ENCODE assay signal across 8 mouse cellular contexts in the genomic region with DNA sequence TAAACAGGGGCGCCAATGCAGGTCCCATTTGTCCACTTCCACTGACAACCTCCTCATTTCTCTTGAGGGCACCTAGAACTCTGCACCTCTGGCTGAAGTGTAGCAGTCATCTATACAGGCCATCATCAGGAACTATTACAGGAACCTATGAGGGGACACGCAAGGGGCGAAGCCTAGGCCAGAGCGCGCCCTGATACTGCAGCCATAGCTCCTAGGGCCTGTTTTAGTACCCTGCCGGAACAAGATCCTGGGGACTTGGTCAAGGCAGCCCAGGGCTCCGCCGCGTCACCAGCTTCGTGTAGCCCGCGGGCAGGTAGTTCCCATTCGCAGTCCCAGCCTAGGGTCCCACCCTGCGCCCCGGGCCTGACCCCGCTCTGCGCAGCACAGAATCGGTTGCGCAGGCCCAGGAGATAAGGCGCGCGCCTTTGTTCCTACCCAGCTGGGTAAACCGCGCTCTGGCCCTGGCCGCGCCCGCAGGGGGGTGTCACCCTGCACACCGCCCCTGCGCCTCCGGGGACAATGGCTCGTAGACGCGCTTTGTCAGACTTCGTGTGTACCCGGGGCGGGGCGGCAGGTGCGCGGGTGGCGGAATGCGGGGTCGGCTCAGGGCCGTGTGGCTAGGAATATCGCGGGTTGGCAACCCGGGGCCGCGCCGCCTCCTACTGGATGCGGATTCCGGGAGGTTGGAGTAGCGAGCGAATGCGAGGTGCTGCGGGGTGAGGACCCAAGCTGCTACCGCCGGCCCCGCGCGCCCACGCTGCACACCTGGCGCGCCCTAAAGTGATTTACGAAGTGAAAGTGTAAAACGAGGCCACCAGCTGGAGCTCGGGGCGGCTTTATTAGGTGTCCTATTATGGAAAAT. TPM values are rescaled to one million over a fixed set of nuclear protein-coding genes. Genes with fewer than 3 reads are reported as not detected.
DNase-seq lines count a peak whose midpoint lies in the region; ATAC-seq and TF ChIP-seq lines count a peak whose summit lies in the region.

No protein-coding gene starts in this region.

- in situ Hi-C loops in ES-E14 (cut with MboI; ENCODE audit: low sequenced_read_pairs in 2 of 2, unreplicated experiment in 2 of 2) = no loop called here

- H3K27me3 ChIP-seq in heart, adult 2 months (ENCODE audit: control insufficient read depth, insufficient read depth, low read length) = peaks cover 23% of the 10 kb centered on the region
- H3K27me3 ChIP-seq in lung, embryonic 16.5 days (ENCODE audit: control insufficient read depth, insufficient read depth, low read depth, low read length) = peaks cover 55% of the 10 kb centered on the region

- H3K4me3 ChIP-seq in heart, adult 2 months = peak overlapping the region; percentile 42
- peak overlapping the region; percentile 63 to 69 for H3K4me3 ChIP-seq in ES-E14 (ENCODE audit: insufficient read depth in 1 of 2, low read depth in 1 of 2, low read length in 2 of 2, poor library complexity in 1 of 2, severe bottlenecking in 1 of 2)
- H3K4me3 ChIP-seq in lung, embryonic 16.5 days (ENCODE audit: low read length) = peak overlapping the region; percentile 51

- ATAC-seq in lung, embryonic 16.5 days (ENCODE audit: low read depth) = peak; percentile 77

- WGBS in heart, adult 2 months = 8% methylated on average over 67 of the region's 67 CpGs
- 3% methylated on average over 67 of the region's 67 CpGs for WGBS in lung, embryonic 16.5 days

- intact Hi-C loops in heart, adult 2 months (cut with DNase I) = no loop called here

- H3K36me3 ChIP-seq in heart, adult 2 months (ENCODE audit: control insufficient read depth, insufficient read depth, low read length) = no peaks in the 10 kb centered on the region
- no peaks in the 10 kb centered on the region for H3K36me3 ChIP-seq in ES-E14 (ENCODE audit: control insufficient read depth, insufficient read depth, low read length, poor library complexity, severe bottlenecking)
- no peaks in the 10 kb centered on the region for H3K36me3 ChIP-seq in lung, embryonic 16.5 days (ENCODE audit: control insufficient read depth, insufficient read depth, low read length)

- H3K4me1 ChIP-seq in heart, adult 2 months (ENCODE audit: control insufficient read depth, insufficient read depth, low read length) = no peaks in the 10 kb centered on the region
- peaks cover 0 to under 1% of the 10 kb centered on the region in 2 experiments; a peak in 1 of 4 replicates for H3K4me1 ChIP-seq in ES-E14 (ENCODE audit: control insufficient read depth in 2 of 2, insufficient read depth in 2 of 2, low read length in 2 of 2, poor library complexity in 1 of 2)
- H3K4me1 ChIP-seq in lung, embryonic 16.5 days (replicated peaks; ENCODE audit: control insufficient read depth, insufficient read depth, low read length) = no peaks in the 10 kb centered on the region

- no peak for TF ChIP-seq POLR2A in heart, adult 2 months (IDR thresholded peaks at IDR 0.05; ENCODE audit: insufficient read depth, low read depth, low read length)

- H3K9me3 ChIP-seq in ES-E14 (ENCODE audit: control insufficient read depth, insufficient read depth, low read depth, low read length) = no peaks in the 10 kb centered on the region
- no peaks in the 10 kb centered on the region for H3K9me3 ChIP-seq in lung, embryonic 16.5 days (ENCODE audit: control insufficient read depth, low read length)

- no peak for TF ChIP-seq EP300 in heart, adult 2 months (IDR thresholded peaks at IDR 0.05; ENCODE audit: insufficient read depth, low read depth, low read length)

- peak in 1 of 2 experiments; percentile 19 for DNase-seq in heart, adult 2 months
- no peak for DNase-seq in heart, adult 9 months (ENCODE audit: low spot score in 2 of 2)
- peak; percentile 64 for DNase-seq in ES-E14 (ENCODE audit: low read depth, low spot score)
- DNase-seq in forelimb bud, embryonic 11.5 days (ENCODE audit: low read depth, low spot score) = peak; percentile 57
- peak; percentile 13 for DNase-seq in thymus, postnatal 0 days (ENCODE audit: low spot score)
- DNase-seq in frontal cortex, postnatal 14 days (ENCODE audit: low spot score in 2 of 2) = no peak
- no peak for DNase-seq in adipocyte (ENCODE audit: low spot score)

- TF ChIP-seq CTCF in heart, adult 2 months (IDR thresholded peaks at IDR 0.05) = no peak

- H3K9ac ChIP-seq in heart, adult 2 months (ENCODE audit: low read depth, low read length) = peak overlapping the region; percentile 12
- peak overlapping the region; percentile 4 for H3K9ac ChIP-seq in ES-E14 (ENCODE audit: insufficient read depth, low read depth, low read length, poor library complexity, severe bottlenecking)
- H3K9ac ChIP-seq in lung, embryonic 16.5 days (ENCODE audit: low read length) = peak overlapping the region; percentile 50

- no peak overlapping the region for H3K27ac ChIP-seq in heart, adult 2 months
- no peak overlapping the region for H3K27ac ChIP-seq in ES-E14 (ENCODE audit: insufficient read depth, low read depth, low read length, poor library complexity, severe bottlenecking)
- no peak overlapping the region for H3K27ac ChIP-seq in lung, embryonic 16.5 days (ENCODE audit: low read length)

- H3K4me2 ChIP-seq in lung, embryonic 16.5 days (ENCODE audit: low read depth, low read length) = peak overlapping the region; percentile 73

- no peaks in the 10 kb centered on the region for H3K79me2 ChIP-seq in heart, adult 2 months (replicated peaks; ENCODE audit: control insufficient read depth, insufficient read depth, low read length)

TF ChIP-seq in ES-E14, 5 proteins besides CTCF, POLR2A, EP300 and RAD21:
- TF ChIP-seq ZNF384 (IDR thresholded peaks at IDR 0.05; ENCODE audit: low read depth, low read length) = no peak
- TF ChIP-seq ZC3H11A (IDR thresholded peaks at IDR 0.05; ENCODE audit: borderline replicate concordance, low read depth, low read length) = no peak
- TF ChIP-seq HCFC1 (IDR thresholded peaks at IDR 0.05; ENCODE audit: borderline replicate concordance, insufficient read depth, low read length) = no peak
- TF ChIP-seq MAFK (IDR thresholded peaks at IDR 0.05; ENCODE audit: insufficient read depth, low read depth, low read length) = no peak
- TF ChIP-seq CHD2 (IDR thresholded peaks at IDR 0.05; ENCODE audit: low read depth, low read length) = no peak

RNA-seq across cellular contexts. Expression of gene Mnx1, which starts 10.6 kb away (rescaled TPM):
- not detected for total RNA-seq in heart, adult 2 months (2021)
- not detected in 2 replicates for polyA plus RNA-seq in heart, adult 2 months (2012; rRNA removed)
- 0.13 TPM in 1 of 2 replicates, not detected in the other for total RNA-seq in ES-E14 (2012; rRNA removed)
- not detected in 2 replicates for polyA plus RNA-seq in lung, embryonic 16.5 days (2015; fragmentation: Nextera tagmentation; extraction: Ambion mirVana)
- polyA plus RNA-seq in thymus, postnatal 0 days (2015; fragmentation: Nextera tagmentation; extraction: Ambion mirVana) = not detected in 2 replicates

RNA-seq across cellular contexts. Expression of gene Nom1, which starts 33.3 kb away (rescaled TPM):
- total RNA-seq in heart, adult 2 months (2021) = 10 to 100 TPM; 13.4 to 16.1 TPM
- 4.5 and 9.3 TPM in 2 replicates for polyA plus RNA-seq in heart, adult 2 months (2012; rRNA removed)
- total RNA-seq in ES-E14 (2012; rRNA removed) = 30.1 and 33.0 TPM in 2 replicates
- 24.7 and 25.0 TPM in 2 replicates for polyA plus RNA-seq in lung, embryonic 16.5 days (2015; fragmentation: Nextera tagmentation; extraction: Ambion mirVana)
- 25.3 and 27.0 TPM in 2 replicates for polyA plus RNA-seq in thymus, postnatal 0 days (2015; fragmentation: Nextera tagmentation; extraction: Ambion mirVana)

Comparison
In these comparisons a context has a peak if more than half of its experiments do, and no peak if none do; other contexts are left out.
1. DNase-seq: peak in ES-E14 (single experiment), forelimb bud, embryonic 11.5 days (single experiment) and thymus, postnatal 0 days (single experiment); none in heart, adult 9 months (0 of 2), frontal cortex, postnatal 14 days (0 of 2) and adipocyte (single experiment).
2. Peak in every context shown above with its lines, with median percentiles within 50 percentile points of each other: H3K4me3 ChIP-seq and H3K9ac ChIP-seq.